Mouse (Mus musculus): ENCODE measurements around the gene Hlcs. TPM values are rescaled to one million over a fixed set of nuclear protein-coding genes. Genes with fewer than 3 reads are reported as not detected.
"Not testable (repeated sequence)": the region's sequence is repeated elsewhere in the genome, so short reads cannot be mapped to it uniquely, and the experiment has no call there.

Hlcs gene
- total RNA-seq (2021), result 10 to 100 TPM; 14.8 to 16.5 TPM
- long read RNA-seq, experiment 1, full-length matches to known transcripts, result 7 of 9 reads
- long read RNA-seq, experiment 1, partial matches to known transcripts, result 0 of 9 reads
- long read RNA-seq, experiment 1, other reads (novel, unspliced or antisense), result 2 of 9 reads
- long read RNA-seq, experiment 2, full-length matches to known transcripts, result 10 of 15 reads
- long read RNA-seq, experiment 2, partial matches to known transcripts, result 3 of 15 reads
- long read RNA-seq, experiment 2, other reads (novel, unspliced or antisense), result 2 of 15 reads

GRCm38 (mm10) chr16:94313229-94314030 is at the start of gene Hlcs:
Hlcs (minus strand) TSS chr16:94313571.
- DNase-seq (ENCODE audit: low spot score in 2 of 2), result peak; percentile 98 to 99

- DNase-seq (ENCODE audit: low spot score in 2 of 2), result peak; percentile 56 to 77
These were observed 49.0 kb upstream of the Hlcs start for GRCm38 (mm10) chr16:94362174-94362873.

GRCm38 (mm10) chr16:94360578-94361350 is 47.4 kb upstream of the Hlcs start:
- DNase-seq (ENCODE audit: low spot score in 2 of 2), result peak in 1 of 2 experiments; percentile 24

- DNase-seq (ENCODE audit: low spot score in 2 of 2), result no peak
These were observed 44.7 kb upstream of the Hlcs start for GRCm38 (mm10) chr16:94358091-94358490.

- no peak for DNase-seq (ENCODE audit: low spot score in 2 of 2)
These were observed 43.6 kb upstream of the Hlcs start for GRCm38 (mm10) chr16:94356776-94357494.

- no peak for DNase-seq (ENCODE audit: low spot score in 2 of 2)
These were observed 42.7 kb upstream of the Hlcs start for GRCm38 (mm10) chr16:94356046-94356445.

GRCm38 (mm10) chr16:94354450-94354849 is 41.1 kb upstream of the Hlcs start:
- DNase-seq (ENCODE audit: low spot score in 2 of 2), result no peak

GRCm38 (mm10) chr16:94350287-94350677 is 36.9 kb upstream of the Hlcs start:
- no peak for DNase-seq (ENCODE audit: low spot score in 2 of 2)

- no peak for DNase-seq (ENCODE audit: low spot score in 2 of 2)
These were observed 36.4 kb upstream of the Hlcs start for GRCm38 (mm10) chr16:94349588-94350286.

- no peak for DNase-seq (ENCODE audit: low spot score in 2 of 2)
These were observed 35.4 kb upstream of the Hlcs start for GRCm38 (mm10) chr16:94348779-94349178.

GRCm38 (mm10) chr16:94347080-94347731 is 33.8 kb upstream of the Hlcs start:
- DNase-seq (ENCODE audit: low spot score in 2 of 2), result no peak

- DNase-seq (ENCODE audit: low spot score in 2 of 2), result no peak
These were observed 32.4 kb upstream of the Hlcs start for GRCm38 (mm10) chr16:94345733-94346132.

- DNase-seq (ENCODE audit: low spot score in 2 of 2), result not testable (repeated sequence)
These were observed 26.1 kb upstream of the Hlcs start for GRCm38 (mm10) chr16:94339164-94340160.

GRCm38 (mm10) chr16:94335656-94336055 is 22.3 kb upstream of the Hlcs start:
- no peak for DNase-seq (ENCODE audit: low spot score in 2 of 2)

- DNase-seq (ENCODE audit: low spot score in 2 of 2), result peak; percentile 76 to 82
These were observed 18.5 kb upstream of the Hlcs start for GRCm38 (mm10) chr16:94331886-94332252.

- no peak for DNase-seq (ENCODE audit: low spot score in 2 of 2)
These were observed 18.0 kb upstream of the Hlcs start for GRCm38 (mm10) chr16:94331233-94331885.

GRCm38 (mm10) chr16:94330429-94330828 is 17.1 kb upstream of the Hlcs start:
- DNase-seq (ENCODE audit: low spot score in 2 of 2), result no peak
